Mouse (Mus musculus) thymus, postnatal 14 days (tissue): ENCODE results near the gene Copg1.

Source experiments
- DNase-seq: peaks from one replicate; pipeline ENCODE4 v3.0.0; 2021

The Copg1 gene

GRCm38 (mm10) chr6:87887594-87888233, at the start of gene Copg1:
Gene Copg1, plus strand, starts transcription at chr6:87887814.
- peak; percentile 100 for DNase-seq

GRCm38 (mm10) chr6:87838551-87839197, 48.9 kb upstream of the Copg1 start, which contains the start of gene Isy1:
Gene Isy1, minus strand, starts transcription at chr6:87838798.
- peak; percentile 87 for DNase-seq

- DNase-seq: no peak
Measured at GRCm38 (mm10) chr6:87839797-87840341, 47.7 kb upstream of the Copg1 start.

- DNase-seq: no peak
Measured at GRCm38 (mm10) chr6:87841635-87842034, 46.0 kb upstream of the Copg1 start.

GRCm38 (mm10) chr6:87842254-87842653, 45.4 kb upstream of the Copg1 start:
- DNase-seq: peak; percentile 37

GRCm38 (mm10) chr6:87845031-87845695, 42.5 kb upstream of the Copg1 start:
- DNase-seq: no peak

- DNase-seq: no peak
Measured at GRCm38 (mm10) chr6:87846813-87847212, 40.8 kb upstream of the Copg1 start.

GRCm38 (mm10) chr6:87849780-87850154, 37.8 kb upstream of the Copg1 start:
- DNase-seq: peak; percentile 34

GRCm38 (mm10) chr6:87850155-87850899, 37.3 kb upstream of the Copg1 start:
- DNase-seq: peak; percentile 58

- DNase-seq: peak; percentile 98
Measured at GRCm38 (mm10) chr6:87850900-87851614, 36.6 kb upstream of the Copg1 start, which contains the start of gene Cnbp. Gene Cnbp, minus strand, starts transcription at chr6:87851106.

- no peak for DNase-seq
Measured at GRCm38 (mm10) chr6:87851871-87852270, 35.7 kb upstream of the Copg1 start.

GRCm38 (mm10) chr6:87853446-87853845, 34.2 kb upstream of the Copg1 start:
- no peak for DNase-seq

- DNase-seq: no peak
Measured at GRCm38 (mm10) chr6:87857071-87857470, 30.5 kb upstream of the Copg1 start.

GRCm38 (mm10) chr6:87866211-87866610, 21.4 kb upstream of the Copg1 start:
- DNase-seq: no peak

- no peak for DNase-seq
Measured at GRCm38 (mm10) chr6:87867256-87867655, 20.4 kb upstream of the Copg1 start.

- no peak for DNase-seq
Measured at GRCm38 (mm10) chr6:87868871-87869506, 18.6 kb upstream of the Copg1 start.

- no peak for DNase-seq
Measured at GRCm38 (mm10) chr6:87870440-87870839, 17.2 kb upstream of the Copg1 start.

GRCm38 (mm10) chr6:87871240-87871639, 16.4 kb upstream of the Copg1 start:
- DNase-seq: no peak

GRCm38 (mm10) chr6:87873104-87873503, 14.5 kb upstream of the Copg1 start:
- DNase-seq: no peak

- no peak for DNase-seq
Measured at GRCm38 (mm10) chr6:87873963-87874362, 13.7 kb upstream of the Copg1 start.

- DNase-seq: no peak
Measured at GRCm38 (mm10) chr6:87875083-87875482, 12.5 kb upstream of the Copg1 start.

GRCm38 (mm10) chr6:87875562-87875961, 12.1 kb upstream of the Copg1 start:
- no peak for DNase-seq
